Mouse (Mus musculus) erythroblast, embryonic 14.5 days (primary cell): ENCODE measurements at regions not wholly inside any gene's neighbourhood (a gene's known extent, or its start where the extent isn't known, plus 50 kb on each side); places are given as distances from the start of the nearest gene placed in this dataset.

Source experiments
- H3K27me3 ChIP-seq: 2 replicates; pipeline ENCODE4 v1.6.1; 2012; ENCODE audit warnings: inconsistent platforms; ENCODE audit not compliant: control insufficient read depth
- H3K36me3 ChIP-seq: 2 replicates; pipeline ENCODE4 v1.6.1; 2012; ENCODE audit warnings: mild to moderate bottlenecking, inconsistent platforms; ENCODE audit not compliant: control insufficient read depth
- H3K4me1 ChIP-seq: 2 replicates; pipeline ENCODE4 v1.6.1; 2012; ENCODE audit warnings: inconsistent platforms; ENCODE audit not compliant: control insufficient read depth
- H3K4me3 ChIP-seq: replicated peaks from 2 replicates; pipeline ENCODE3; 2012; ENCODE audit warnings: moderate library complexity, mild to moderate bottlenecking, inconsistent platforms
- H3K9me3 ChIP-seq: 2 replicates; pipeline ENCODE4 v1.6.1; 2012; ENCODE audit warnings: low read length, inconsistent platforms, mixed read lengths; ENCODE audit not compliant: control insufficient read depth
- GATA1 ChIP-seq: IDR thresholded peaks from 2 replicates; pipeline ENCODE4 v1.6.1; 2012; ENCODE audit warnings: low read length, inconsistent platforms, mixed read lengths
- TAL1 ChIP-seq: IDR thresholded peaks from 3 replicates; pipeline ENCODE4 v1.6.1; 2012; ENCODE audit warnings: low read length, inconsistent platforms, mixed read lengths

DNA sequence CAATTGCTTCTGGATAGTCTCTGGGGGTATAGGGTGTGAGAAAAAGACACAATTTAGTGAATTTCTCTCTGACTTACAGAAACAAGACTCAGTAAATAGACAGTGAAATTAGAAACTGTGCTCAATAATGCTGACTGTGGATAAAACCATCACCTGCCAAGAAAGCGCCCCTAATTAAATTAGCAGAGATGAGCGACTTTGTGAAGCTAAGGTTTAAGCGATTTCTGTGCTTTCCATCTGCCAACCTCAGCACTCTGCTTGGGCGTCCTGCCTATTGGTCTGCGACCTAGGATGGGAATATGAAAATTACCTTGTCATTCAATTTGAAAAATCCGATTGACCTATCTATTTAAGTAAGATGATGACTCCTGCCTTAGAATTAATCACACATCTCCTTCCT lies 570.5 kb downstream of the Lmo7 start:
- no peaks in the 10 kb centered on the region for H3K4me1 ChIP-seq
- H3K27me3 ChIP-seq: no peaks in the 10 kb centered on the region
- no peak overlapping the region for H3K4me3 ChIP-seq
- peaks cover 2% of the 10 kb centered on the region; the same call in 1 of the 2 replicates for H3K9me3 ChIP-seq
- no peak for TF ChIP-seq TAL1
- no peak for TF ChIP-seq GATA1
- no peaks in the 10 kb centered on the region for H3K36me3 ChIP-seq

DNA sequence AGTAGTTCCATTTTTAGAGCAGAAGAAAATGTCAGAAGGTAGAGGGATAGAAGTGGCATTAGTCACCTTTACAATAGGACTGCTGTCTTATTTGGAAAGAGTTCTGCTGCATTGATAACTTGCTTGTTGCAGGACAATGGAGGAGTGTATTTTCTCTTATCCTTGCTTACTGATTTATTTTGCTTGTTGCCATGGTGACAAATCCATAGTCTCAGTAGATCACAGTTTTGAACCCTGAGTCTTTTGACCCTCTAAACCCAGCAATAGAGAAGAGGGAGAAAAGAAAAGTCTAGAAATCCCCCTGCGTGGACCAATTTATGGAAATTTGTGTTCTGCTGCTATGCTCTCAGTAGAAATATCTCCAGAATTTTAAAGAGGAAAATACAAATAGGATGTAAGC lies 561.6 kb downstream of the Lmo7 start:
- no peaks in the 10 kb centered on the region for H3K4me1 ChIP-seq
- TF ChIP-seq GATA1 (no peak), TAL1 (no peak)
- no peaks in the 10 kb centered on the region; the same call in 1 of the 2 replicates for H3K9me3 ChIP-seq
- H3K4me3 ChIP-seq: no peak overlapping the region
- H3K36me3 ChIP-seq: no peaks in the 10 kb centered on the region
- no peaks in the 10 kb centered on the region for H3K27me3 ChIP-seq

- TF ChIP-seq TAL1: no peak
- no peak for TF ChIP-seq GATA1
- H3K9me3 ChIP-seq: peaks cover 6% of the 10 kb centered on the region
Measured at GRCm38 (mm10) chr14:102250076-102250475, 520.3 kb downstream of the Lmo7 start.

DNA sequence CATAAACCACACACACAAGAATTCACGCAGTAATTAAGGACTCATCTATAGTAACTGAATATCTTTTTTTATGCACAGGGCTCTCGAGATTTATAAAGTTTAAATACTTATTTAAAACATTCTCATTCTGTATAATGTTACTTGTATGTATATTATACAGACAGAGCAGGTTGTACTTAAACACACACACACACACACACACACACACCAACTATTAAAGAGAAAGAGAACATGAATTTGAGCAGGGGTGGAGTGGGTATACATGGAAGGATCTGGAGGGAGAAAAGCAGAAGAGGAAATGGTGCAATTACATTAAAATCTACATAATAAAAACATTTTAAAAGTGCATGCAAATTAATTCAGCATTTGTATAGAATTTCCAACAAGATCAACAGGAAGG lies 518.8 kb downstream of the Lmo7 start:
- TF ChIP-seq GATA1 (no peak), TAL1 (no peak)
- no peaks in the 10 kb centered on the region for H3K4me1 ChIP-seq
- no peak overlapping the region for H3K4me3 ChIP-seq
- peaks cover 6% of the 10 kb centered on the region for H3K9me3 ChIP-seq
- H3K36me3 ChIP-seq: no peaks in the 10 kb centered on the region
- H3K27me3 ChIP-seq: no peaks in the 10 kb centered on the region

More at GRCm38 (mm10) chr14:102250076-102250475, 520.3 kb downstream of the Lmo7 start:
- H3K36me3 ChIP-seq: no peaks in the 10 kb centered on the region
- H3K4me1 ChIP-seq: no peaks in the 10 kb centered on the region
- H3K4me3 ChIP-seq: no peak overlapping the region
- H3K27me3 ChIP-seq: no peaks in the 10 kb centered on the region

GRCm38 (mm10) chr14:102248023-102248422 lies 518.3 kb downstream of the Lmo7 start:
- Histone ChIP-seq H3K9me3 (peaks cover 6% of the 10 kb centered on the region), H3K4me1 (no peaks in the 10 kb centered on the region), H3K4me3 (no peak overlapping the region), H3K27me3 (no peaks in the 10 kb centered on the region), H3K36me3 (no peaks in the 10 kb centered on the region)
- no peak for TF ChIP-seq TAL1
- TF ChIP-seq GATA1: no peak

- Histone ChIP-seq H3K36me3 (no peaks in the 10 kb centered on the region), H3K4me3 (no peak overlapping the region), H3K9me3 (peaks cover 3% of the 10 kb centered on the region), H3K27me3 (no peaks in the 10 kb centered on the region), H3K4me1 (no peaks in the 10 kb centered on the region)
- TF ChIP-seq TAL1 (no peak), GATA1 (no peak)
Measured at GRCm38 (mm10) chr14:102243806-102244536, 514.2 kb downstream of the Lmo7 start.

GRCm38 (mm10) chr14:102216581-102217368 lies 487.0 kb downstream of the Lmo7 start:
- no peaks in the 10 kb centered on the region for H3K4me1 ChIP-seq
- H3K4me3 ChIP-seq: no peak overlapping the region
- H3K36me3 ChIP-seq: no peaks in the 10 kb centered on the region
- H3K27me3 ChIP-seq: no peaks in the 10 kb centered on the region
- TF ChIP-seq TAL1: no peak
- no peak for TF ChIP-seq GATA1
- H3K9me3 ChIP-seq: peaks cover 4% of the 10 kb centered on the region; the same call in 1 of the 2 replicates

DNA sequence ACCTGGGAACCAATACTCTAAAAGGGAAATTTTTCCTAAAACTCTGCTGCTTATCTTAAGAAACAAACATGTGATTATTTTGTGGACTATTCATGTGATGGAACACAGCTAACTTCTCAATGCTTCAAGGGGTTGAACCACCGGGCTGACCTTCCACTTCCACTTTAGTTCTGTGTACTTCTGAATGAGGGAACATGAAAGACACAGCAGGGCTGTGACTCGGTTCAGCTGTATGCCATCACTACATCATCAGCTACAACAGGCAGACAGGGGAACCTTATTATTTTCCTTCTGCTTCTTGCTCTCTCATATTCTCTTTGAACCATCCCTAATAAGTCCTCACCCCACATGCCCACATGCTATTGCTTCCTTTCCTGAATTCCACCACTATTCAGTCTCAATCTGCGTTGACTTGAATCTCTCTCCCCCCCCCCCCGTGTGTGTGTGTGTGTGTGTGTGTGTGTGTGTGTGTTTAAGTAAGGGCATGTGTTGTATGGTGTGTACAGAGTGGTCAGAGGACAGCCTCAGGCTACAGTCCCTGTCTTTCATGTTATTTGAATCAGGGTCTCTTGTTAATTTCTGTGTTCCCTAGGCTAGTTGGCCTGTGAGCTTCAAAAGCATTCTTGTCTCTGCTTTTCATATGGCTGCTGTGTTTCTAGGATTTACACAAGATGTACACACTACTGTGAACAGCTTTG lies 485.7 kb downstream of the Lmo7 start:
- H3K4me1 ChIP-seq: no peaks in the 10 kb centered on the region
- TF ChIP-seq TAL1 (no peak), GATA1 (no peak)
- no peaks in the 10 kb centered on the region for H3K36me3 ChIP-seq
- H3K27me3 ChIP-seq: no peaks in the 10 kb centered on the region
- H3K9me3 ChIP-seq: peaks cover 2% of the 10 kb centered on the region; the same call in 1 of the 2 replicates
- no peak overlapping the region for H3K4me3 ChIP-seq

GRCm38 (mm10) chr14:102212079-102212478 lies 482.3 kb downstream of the Lmo7 start:
- peaks cover 2% of the 10 kb centered on the region; the same call in 1 of the 2 replicates for H3K9me3 ChIP-seq
- no peak overlapping the region for H3K4me3 ChIP-seq
- no peaks in the 10 kb centered on the region for H3K36me3 ChIP-seq

More at GRCm38 (mm10) chr14:102212079-102212478, 482.3 kb downstream of the Lmo7 start:
- no peaks in the 10 kb centered on the region for H3K27me3 ChIP-seq
- no peaks in the 10 kb centered on the region for H3K4me1 ChIP-seq
- no peak for TF ChIP-seq TAL1
- TF ChIP-seq GATA1: no peak
